Mouse (Mus musculus) neural tube, embryonic 14.5 days (tissue): ENCODE measurements around the gene Lrr1. TPM values are rescaled to one million over a fixed set of nuclear protein-coding genes. Genes with fewer than 3 reads are reported as not detected.
A peak's percentile ranks its signal among the peaks of the same experiment; 100 is the strongest.

Experiments used
- ATAC-seq: fragments of 200-750 bp; cut with Nextera tagmentation; 2 replicates; pipeline ENCODE4 v1.8.0; 2017; ENCODE audit warnings: low read depth, mild to moderate bottlenecking, moderate TSS enrichment, moderate library complexity
- H3K27ac ChIP-seq: fragments of 300-500 bp; sonication (generic); 2 replicates; pipeline ENCODE4 v1.5.1; 2014; ENCODE audit warnings: low read depth, mild to moderate bottlenecking, control low read depth, low read length, moderate library complexity, mixed read lengths
- H3K27me3 ChIP-seq: fragments of 300-500 bp; sonication (generic); 2 replicates; pipeline ENCODE4 v1.6.1; 2014; ENCODE audit warnings: low read length; ENCODE audit not compliant: control insufficient read depth, insufficient read depth
- H3K36me3 ChIP-seq: fragments of 300-500 bp; sonication (generic); 2 replicates; pipeline ENCODE4 v1.6.1; 2014; ENCODE audit warnings: low read length, mixed read lengths; ENCODE audit not compliant: control insufficient read depth, insufficient read depth
- H3K4me1 ChIP-seq: fragments of 300-500 bp; sonication (generic); 2 replicates; pipeline ENCODE4 v1.6.1; 2014; ENCODE audit warnings: low read length; ENCODE audit not compliant: control insufficient read depth, insufficient read depth
- H3K4me2 ChIP-seq: fragments of 300-500 bp; sonication (generic); 2 replicates; pipeline ENCODE4 v1.6.1; 2014; ENCODE audit warnings: mild to moderate bottlenecking, low read depth, low read length, control low read depth
- H3K4me3 ChIP-seq: fragments of 300-500 bp; sonication (generic); 2 replicates; pipeline ENCODE4 v1.5.1; 2014; ENCODE audit warnings: low read depth, low read length, control low read depth, mixed read lengths
- H3K9ac ChIP-seq: fragments of 300-500 bp; sonication (generic); replicated peaks from 2 replicates; pipeline ENCODE4 v1.6.1; 2014; ENCODE audit warnings: low read depth, mild to moderate bottlenecking, control low read depth, low read length, mixed read lengths
- H3K9me3 ChIP-seq: fragments of 300-500 bp; sonication (generic); 2 replicates; pipeline ENCODE4 v1.6.1; 2016; ENCODE audit warnings: low read length; ENCODE audit not compliant: control insufficient read depth
- WGBS: fragments of 180-500 bp; shearing (Covaris S2); extraction: QIAGEN DNeasy Blood & Tissue Kit; methylation state at CpG from one replicate; pipeline ENCODE4 v1.1.7; 2014; 5-methylcytosine and 5-hydroxymethylcytosine counted together
- polyA plus RNA-seq: library from polyadenylated mRNA; unstranded; fragments of >200 nt; fragmentation: Nextera tagmentation; extraction: Ambion mirVana; gene quantifications from 2 replicates; pipeline ENCODE4 v1.2.1, GENCODE M21; 2014

Gene Lrr1
- polyA plus RNA-seq, 1 experiment from 2014 or later = 1.6 TPM

GRCm38 (mm10) chr12:69131981-69132380, 36.6 kb upstream of the Lrr1 start:
- H3K27me3 ChIP-seq = no peaks in the 10 kb centered on the region
- H3K9me3 ChIP-seq = no peaks in the 10 kb centered on the region
- H3K4me3 ChIP-seq = no peak overlapping the region
- WGBS = 9% methylated on average over 10 of the region's 10 CpGs
- no peak overlapping the region for H3K27ac ChIP-seq
- no peak overlapping the region for H3K9ac ChIP-seq
- ATAC-seq = peak; percentile 76; the same call in 1 of the 2 replicates
- no peak overlapping the region for H3K4me2 ChIP-seq
- no peaks in the 10 kb centered on the region for H3K4me1 ChIP-seq
- H3K36me3 ChIP-seq = no peaks in the 10 kb centered on the region

- Histone ChIP-seq H3K9ac (no peak overlapping the region), H3K9me3 (no peaks in the 10 kb centered on the region), H3K4me1 (no peaks in the 10 kb centered on the region), H3K4me3 (no peak overlapping the region), H3K4me2 (no peak overlapping the region), H3K36me3 (no peaks in the 10 kb centered on the region), H3K27ac (no peak overlapping the region), H3K27me3 (no peaks in the 10 kb centered on the region)
- no peak for ATAC-seq
- WGBS = 87% methylated on average over 3 of the region's 3 CpGs
Measured at GRCm38 (mm10) chr12:69139201-69139600, 29.4 kb upstream of the Lrr1 start.

GRCm38 (mm10) chr12:69139841-69140240, 28.8 kb upstream of the Lrr1 start:
- Histone ChIP-seq H3K4me3 (no peak overlapping the region), H3K27me3 (no peaks in the 10 kb centered on the region), H3K9ac (no peak overlapping the region), H3K4me2 (no peak overlapping the region), H3K36me3 (no peaks in the 10 kb centered on the region), H3K4me1 (no peaks in the 10 kb centered on the region), H3K27ac (no peak overlapping the region), H3K9me3 (no peaks in the 10 kb centered on the region)
- 88% methylated on average over 7 of the region's 7 CpGs for WGBS
- no peak for ATAC-seq

GRCm38 (mm10) chr12:69143460-69143859, 25.2 kb upstream of the Lrr1 start:
- Histone ChIP-seq H3K36me3 (no peaks in the 10 kb centered on the region), H3K27me3 (no peaks in the 10 kb centered on the region), H3K9ac (no peak overlapping the region), H3K9me3 (no peaks in the 10 kb centered on the region), H3K4me1 (no peaks in the 10 kb centered on the region), H3K27ac (no peak overlapping the region), H3K4me2 (no peak overlapping the region), H3K4me3 (no peak overlapping the region)
- no peak for ATAC-seq
- 77% methylated on average over 6 of the region's 6 CpGs for WGBS

- H3K4me3 ChIP-seq = no peak overlapping the region
- H3K27ac ChIP-seq = no peak overlapping the region
- no peaks in the 10 kb centered on the region for H3K4me1 ChIP-seq
- H3K9ac ChIP-seq = no peak overlapping the region
- no peaks in the 10 kb centered on the region for H3K27me3 ChIP-seq
- WGBS = 90% methylated on average over 5 of the region's 5 CpGs
- H3K4me2 ChIP-seq = no peak overlapping the region
- ATAC-seq = no peak
- H3K9me3 ChIP-seq = no peaks in the 10 kb centered on the region
- no peaks in the 10 kb centered on the region for H3K36me3 ChIP-seq
Measured at GRCm38 (mm10) chr12:69147166-69147735, 21.4 kb upstream of the Lrr1 start.

- H3K4me3 ChIP-seq = no peak overlapping the region
- WGBS = 41% methylated on average over 13 of the region's 13 CpGs
- ATAC-seq = peak; percentile 83
- H3K9ac ChIP-seq = no peak overlapping the region
- H3K36me3 ChIP-seq = no peaks in the 10 kb centered on the region
- no peaks in the 10 kb centered on the region for H3K9me3 ChIP-seq
- H3K4me2 ChIP-seq = peak overlapping the region; percentile 1; the same call in 1 of the 2 replicates
- no peaks in the 10 kb centered on the region for H3K4me1 ChIP-seq
- no peaks in the 10 kb centered on the region for H3K27me3 ChIP-seq
- peak overlapping the region; percentile 34 for H3K27ac ChIP-seq
Measured at GRCm38 (mm10) chr12:69150049-69150448, 18.6 kb upstream of the Lrr1 start.

- no peak overlapping the region for H3K9ac ChIP-seq
- H3K27ac ChIP-seq = no peak overlapping the region
- H3K27me3 ChIP-seq = no peaks in the 10 kb centered on the region
- ATAC-seq = no peak
- 83% methylated on average over 2 of the region's 2 CpGs for WGBS
- H3K4me1 ChIP-seq = peaks cover 8% of the 10 kb centered on the region
- H3K9me3 ChIP-seq = no peaks in the 10 kb centered on the region
- H3K36me3 ChIP-seq = peaks cover 4% of the 10 kb centered on the region; the same call in 1 of the 2 replicates
- no peak overlapping the region for H3K4me2 ChIP-seq
- no peak overlapping the region for H3K4me3 ChIP-seq
Measured at GRCm38 (mm10) chr12:69155923-69156322, 12.7 kb upstream of the Lrr1 start.

GRCm38 (mm10) chr12:69156436-69156835, 12.2 kb upstream of the Lrr1 start:
- H3K4me1 ChIP-seq = peaks cover 8% of the 10 kb centered on the region
- H3K4me2 ChIP-seq = no peak overlapping the region
- no peak overlapping the region for H3K4me3 ChIP-seq
- no peaks in the 10 kb centered on the region for H3K27me3 ChIP-seq
- no peak overlapping the region for H3K27ac ChIP-seq
- no peaks in the 10 kb centered on the region for H3K9me3 ChIP-seq
- H3K36me3 ChIP-seq = peaks cover 4% of the 10 kb centered on the region; the same call in 1 of the 2 replicates
- ATAC-seq = no peak
- no peak overlapping the region for H3K9ac ChIP-seq
- 85% methylated on average over 4 of the region's 4 CpGs for WGBS

GRCm38 (mm10) chr12:69157107-69157506, 11.5 kb upstream of the Lrr1 start:
- H3K27ac ChIP-seq = no peak overlapping the region
- H3K36me3 ChIP-seq = peaks cover 4% of the 10 kb centered on the region; the same call in 1 of the 2 replicates
- ATAC-seq = no peak
- no peaks in the 10 kb centered on the region for H3K9me3 ChIP-seq
- H3K9ac ChIP-seq = no peak overlapping the region
- H3K4me3 ChIP-seq = no peak overlapping the region
- 97% methylated on average over 2 of the region's 2 CpGs for WGBS
- peaks cover 8% of the 10 kb centered on the region for H3K4me1 ChIP-seq
- no peaks in the 10 kb centered on the region for H3K27me3 ChIP-seq
- no peak overlapping the region for H3K4me2 ChIP-seq
